Mouse (Mus musculus): Measurements from ENCODE around the gene Cyb561d1. TPM values are rescaled to one million over a fixed set of nuclear protein-coding genes. Genes with fewer than 3 reads are reported as not detected.

Cyb561d1 gene
- polyA plus RNA-seq, 2 experiments = 2.0 to 3.8 TPM

DNA sequence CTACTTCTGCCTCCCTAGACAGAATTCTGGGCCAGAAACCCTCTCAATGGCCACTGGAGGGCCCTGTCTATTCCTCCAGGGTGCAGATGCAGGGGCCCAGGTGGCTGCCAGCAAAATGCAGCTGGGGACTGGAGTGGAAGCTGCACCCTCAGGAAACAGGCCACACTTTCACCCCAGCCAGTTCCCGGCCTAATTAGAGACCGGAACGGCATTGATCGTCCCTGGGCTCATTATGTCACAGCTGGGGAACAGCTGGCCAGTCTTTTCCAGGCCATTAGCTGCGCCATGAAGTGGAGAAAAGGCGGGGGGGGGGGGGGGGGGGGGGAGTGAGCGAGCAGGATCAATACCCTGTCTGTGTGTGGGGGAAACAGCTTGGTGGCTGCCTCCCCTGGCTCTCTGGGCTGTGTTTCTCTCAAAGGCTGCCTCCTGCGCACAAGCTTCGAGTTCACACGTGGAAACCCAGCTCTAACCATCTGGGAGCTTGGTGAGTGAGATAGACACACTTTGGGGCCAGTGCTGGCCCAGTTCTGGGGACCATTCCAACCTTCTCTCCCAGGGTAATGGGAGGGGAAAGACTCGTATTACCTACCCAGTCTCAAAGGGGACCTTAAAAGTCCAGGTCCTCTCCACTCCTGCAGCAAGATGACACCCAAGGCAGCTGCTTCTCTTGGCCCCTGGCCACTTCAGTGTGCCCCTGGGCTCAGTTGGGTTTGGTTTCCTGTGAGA lies 34.4 kb downstream of the Cyb561d1 start:
- WGBS = 11% methylated on average over 10 of the region's 11 CpGs
- H3K4me2 ChIP-seq (replicated peaks; ENCODE audit: low read depth, low read length, severe bottlenecking) = peak overlapping the region; percentile 15; the same call in 1 of the 2 replicates

DNA sequence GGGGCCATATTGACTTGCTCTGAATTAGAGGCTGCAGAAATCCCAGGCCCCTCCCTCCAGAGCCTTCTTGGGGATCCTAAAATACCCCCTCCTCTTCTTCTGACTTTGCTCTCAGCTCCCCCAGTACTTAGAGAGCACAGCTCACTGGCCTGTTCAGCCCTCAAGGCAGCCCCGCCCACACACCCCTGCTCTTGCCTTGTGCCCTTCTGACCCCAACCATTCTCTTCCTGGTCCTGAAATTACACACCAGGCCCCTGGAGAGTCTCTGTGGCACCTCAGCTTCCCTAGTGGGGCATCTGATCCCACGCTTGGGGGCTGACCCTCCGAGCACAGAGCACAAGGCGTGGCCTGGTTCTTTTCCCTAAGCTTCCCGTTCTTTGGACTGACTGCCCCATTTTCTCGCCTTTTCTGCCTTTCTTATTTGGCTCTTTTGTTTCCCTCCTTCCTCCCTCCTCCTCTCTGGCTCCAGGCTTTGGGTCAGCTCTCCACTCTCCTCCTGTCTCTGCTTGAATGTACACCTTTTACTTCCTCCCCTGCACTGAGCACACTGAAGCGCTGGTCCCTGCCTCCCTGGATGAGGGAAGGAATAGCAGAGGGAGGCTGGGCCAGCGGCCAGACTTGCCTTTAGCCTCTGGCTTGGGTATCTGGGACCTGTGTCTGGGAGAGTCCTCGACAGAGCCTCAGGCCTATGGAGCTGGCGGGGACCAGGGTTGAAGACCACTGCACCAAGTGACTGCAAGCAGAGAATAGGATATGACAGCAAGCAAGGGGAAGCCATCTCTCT lies 35.3 kb downstream of the Cyb561d1 start:
- H3K36me3 ChIP-seq (ENCODE audit: control insufficient read depth, insufficient read depth, low read length) = no peaks in the 10 kb centered on the region
- no peaks in the 10 kb centered on the region for H3K27me3 ChIP-seq (ENCODE audit: control insufficient read depth, insufficient read depth, low read length)
- H3K4me3 ChIP-seq (replicated peaks; ENCODE audit: low read length) = no peak overlapping the region
- no peak overlapping the region for H3K9ac ChIP-seq (ENCODE audit: low read depth, low read length, severe bottlenecking)
- no peak for TF ChIP-seq POLR2A (IDR thresholded peaks at IDR 0.05; ENCODE audit: borderline replicate concordance, extremely low read depth, insufficient read depth, insufficient read length)
- peaks cover 45% of the 10 kb centered on the region for H3K4me1 ChIP-seq (ENCODE audit: control insufficient read depth, insufficient read depth, low read length)
- no peak for DNase-seq (ENCODE audit: low spot score)
- H3K27ac ChIP-seq (replicated peaks; ENCODE audit: low read depth, low read length) = peak overlapping the region; percentile 10; the same call in 1 of the 2 replicates
- ATAC-seq (ENCODE audit: low FRiP score, low read depth) = peak; percentile 18; the same call in 1 of the 2 replicates
- 22% methylated on average over 10 of the region's 10 CpGs for WGBS
- no peaks in the 10 kb centered on the region for H3K9me3 ChIP-seq (ENCODE audit: control insufficient read depth, low read length)
- H3K4me2 ChIP-seq (replicated peaks; ENCODE audit: low read depth, low read length, severe bottlenecking) = no peak overlapping the region

More for the DNA sequence above, 34.4 kb downstream of the Cyb561d1 start:
- DNase-seq (ENCODE audit: low spot score) = peak; percentile 76
- peak; percentile 79 for ATAC-seq (ENCODE audit: low FRiP score, low read depth)
- Histone ChIP-seq H3K4me3 (replicated peaks; ENCODE audit: low read length) (no peak overlapping the region), H3K27ac (replicated peaks; ENCODE audit: low read depth, low read length) (peak overlapping the region; percentile 58), H3K9me3 (ENCODE audit: control insufficient read depth, low read length) (no peaks in the 10 kb centered on the region), H3K36me3 (ENCODE audit: control insufficient read depth, insufficient read depth, low read length) (no peaks in the 10 kb centered on the region), H3K9ac (ENCODE audit: low read depth, low read length, severe bottlenecking) (no peak overlapping the region), H3K27me3 (ENCODE audit: control insufficient read depth, insufficient read depth, low read length) (no peaks in the 10 kb centered on the region), H3K4me1 (ENCODE audit: control insufficient read depth, insufficient read depth, low read length) (peaks cover 45% of the 10 kb centered on the region)
- TF ChIP-seq POLR2A (IDR thresholded peaks at IDR 0.05; ENCODE audit: borderline replicate concordance, extremely low read depth, insufficient read depth, insufficient read length) = no peak

DNA sequence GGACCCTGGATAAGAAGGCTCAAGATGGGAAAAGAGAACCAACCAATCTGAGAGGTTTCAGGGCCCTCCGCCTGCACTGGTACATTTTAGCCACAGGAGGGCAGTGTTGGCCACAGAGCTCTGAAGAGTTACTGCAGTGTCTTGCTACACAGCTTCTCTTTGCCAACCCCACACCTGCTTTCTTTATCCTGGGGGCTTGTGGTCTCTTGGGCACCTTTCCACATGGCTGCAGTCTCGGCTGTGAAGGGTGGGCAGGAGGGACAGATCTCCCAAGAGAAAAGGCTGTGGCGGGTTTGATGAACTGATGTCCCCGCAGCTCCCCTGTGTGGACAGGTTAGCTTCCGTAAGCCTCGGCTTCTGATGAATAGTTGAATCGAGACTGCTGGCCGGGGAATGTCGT lies 36.2 kb downstream of the Cyb561d1 start:
- peak overlapping the region; percentile 36 for H3K4me2 ChIP-seq (replicated peaks; ENCODE audit: low read depth, low read length, severe bottlenecking)
- peaks cover 45% of the 10 kb centered on the region for H3K4me1 ChIP-seq (ENCODE audit: control insufficient read depth, insufficient read depth, low read length)
- TF ChIP-seq POLR2A (IDR thresholded peaks at IDR 0.05; ENCODE audit: borderline replicate concordance, extremely low read depth, insufficient read depth, insufficient read length) = no peak
- H3K9ac ChIP-seq (ENCODE audit: low read depth, low read length, severe bottlenecking) = no peak overlapping the region
- H3K9me3 ChIP-seq (ENCODE audit: control insufficient read depth, low read length) = no peaks in the 10 kb centered on the region
- ATAC-seq (ENCODE audit: low FRiP score, low read depth) (no peak), DNase-seq (ENCODE audit: low spot score) (peak; percentile 85)
- 8% methylated on average over 9 of the region's 9 CpGs for WGBS
- no peaks in the 10 kb centered on the region for H3K27me3 ChIP-seq (ENCODE audit: control insufficient read depth, insufficient read depth, low read length)
- H3K4me3 ChIP-seq (replicated peaks; ENCODE audit: low read length) = no peak overlapping the region
- no peaks in the 10 kb centered on the region for H3K36me3 ChIP-seq (ENCODE audit: control insufficient read depth, insufficient read depth, low read length)
- no peak overlapping the region for H3K27ac ChIP-seq (replicated peaks; ENCODE audit: low read depth, low read length)

DNA sequence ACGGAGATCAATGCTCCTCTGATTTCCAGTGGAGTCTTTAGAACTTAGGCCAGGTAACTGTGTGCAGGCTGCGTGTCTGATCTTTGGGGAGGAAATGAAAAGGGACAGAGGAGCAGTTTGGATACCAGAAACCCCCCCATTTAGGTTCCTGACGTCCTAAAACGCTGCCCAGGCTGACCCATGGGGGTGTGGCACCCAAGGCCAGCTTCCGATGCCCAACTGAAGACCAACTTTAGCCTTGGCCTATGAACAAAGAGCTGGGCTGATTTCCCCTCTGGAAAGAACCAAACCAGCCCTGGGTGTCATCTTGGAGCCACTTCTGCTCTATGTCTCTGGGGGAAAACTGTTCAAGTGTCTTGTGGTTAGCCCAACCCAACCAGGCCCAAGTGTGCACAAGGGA lies 36.9 kb downstream of the Cyb561d1 start:
- Histone ChIP-seq H3K4me2 (replicated peaks; ENCODE audit: low read depth, low read length, severe bottlenecking) (no peak overlapping the region), H3K9ac (ENCODE audit: low read depth, low read length, severe bottlenecking) (0 out of 2 replicates have a peak overlapping the region, but pooled peaks have one; percentile 5), H3K9me3 (ENCODE audit: control insufficient read depth, low read length) (no peaks in the 10 kb centered on the region), H3K27me3 (ENCODE audit: control insufficient read depth, insufficient read depth, low read length) (no peaks in the 10 kb centered on the region), H3K4me3 (replicated peaks; ENCODE audit: low read length) (no peak overlapping the region), H3K27ac (replicated peaks; ENCODE audit: low read depth, low read length) (no peak overlapping the region), H3K4me1 (ENCODE audit: control insufficient read depth, insufficient read depth, low read length) (peaks cover 40% of the 10 kb centered on the region), H3K36me3 (ENCODE audit: control insufficient read depth, insufficient read depth, low read length) (no peaks in the 10 kb centered on the region)
- DNase-seq (ENCODE audit: low spot score) = no peak
- no peak for TF ChIP-seq POLR2A (IDR thresholded peaks at IDR 0.05; ENCODE audit: borderline replicate concordance, extremely low read depth, insufficient read depth, insufficient read length)
- no peak for ATAC-seq (ENCODE audit: low FRiP score, low read depth)
- 74% methylated on average over 5 of the region's 5 CpGs for WGBS

DNA sequence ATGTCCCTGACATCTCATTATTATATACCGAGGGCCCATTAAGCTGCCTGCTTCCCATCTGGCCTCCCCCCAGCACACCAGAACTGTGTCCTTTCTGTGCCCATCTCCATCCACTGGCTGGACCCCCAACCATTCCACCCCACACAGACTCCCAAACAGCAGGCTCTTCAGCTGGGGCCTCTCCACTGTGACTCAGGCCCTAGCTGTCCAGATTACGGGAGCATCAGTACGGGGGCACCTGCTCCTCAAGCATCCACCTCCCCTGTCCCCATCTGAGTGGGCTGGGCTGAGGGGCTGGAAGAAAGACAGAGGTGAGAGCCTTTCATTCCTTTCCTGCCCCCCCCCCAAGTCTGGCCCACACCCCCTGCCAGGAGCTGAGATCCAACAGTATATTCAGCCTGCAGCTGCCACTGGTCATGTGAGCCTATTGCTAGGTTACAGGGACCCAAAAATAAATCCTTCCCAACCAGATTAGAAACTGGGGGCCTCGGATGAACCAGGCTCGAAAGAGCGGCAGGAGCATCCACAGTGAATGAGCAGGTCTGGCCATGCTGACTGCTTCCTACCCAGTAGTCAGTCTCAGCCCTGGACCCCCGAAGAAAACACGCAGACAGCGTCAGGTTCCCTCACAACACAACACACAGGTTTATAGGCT lies 42.5 kb downstream of the Cyb561d1 start:
- DNase-seq (ENCODE audit: low spot score) = no peak
- H3K9me3 ChIP-seq (ENCODE audit: control insufficient read depth, low read length) = no peaks in the 10 kb centered on the region
- WGBS = 71% methylated on average over 9 of the region's 9 CpGs
- no peak overlapping the region for H3K27ac ChIP-seq (replicated peaks; ENCODE audit: low read depth, low read length)
- peak; percentile 77; the same call in 1 of the 2 replicates for ATAC-seq (ENCODE audit: low FRiP score, low read depth)
- no peaks in the 10 kb centered on the region for H3K4me1 ChIP-seq (ENCODE audit: control insufficient read depth, insufficient read depth, low read length)
- TF ChIP-seq POLR2A (IDR thresholded peaks at IDR 0.05; ENCODE audit: borderline replicate concordance, extremely low read depth, insufficient read depth, insufficient read length) = no peak
- H3K4me3 ChIP-seq (replicated peaks; ENCODE audit: low read length) = no peak overlapping the region
- H3K4me2 ChIP-seq (replicated peaks; ENCODE audit: low read depth, low read length, severe bottlenecking) = no peak overlapping the region
- H3K9ac ChIP-seq (ENCODE audit: low read depth, low read length, severe bottlenecking) = 0 out of 2 replicates have a peak overlapping the region, but pooled peaks have one; percentile 7
- H3K36me3 ChIP-seq (ENCODE audit: control insufficient read depth, insufficient read depth, low read length) = no peaks in the 10 kb centered on the region
- no peaks in the 10 kb centered on the region for H3K27me3 ChIP-seq (ENCODE audit: control insufficient read depth, insufficient read depth, low read length)

Measured in limb, embryonic 14.5 days (tissue).